Mouse (Mus musculus) frontal cortex, postnatal 36 days (tissue): ENCODE data around the gene Tmod1.

Experiments used
- DNase-seq, 2 experiments: peaks; one replicate each; pipeline ENCODE4 v3.0.0; 2022; ENCODE audit warnings: low spot score in 2 of 2

The Tmod1 gene

GRCm38 (mm10) chr4:46130221-46130620, 91.5 kb downstream of the Tmod1 start:
- peak in 1 of 2 experiments; percentile 36 for DNase-seq

GRCm38 (mm10) chr4:46131791-46132190, 93.1 kb downstream of the Tmod1 start:
- DNase-seq = no peak

GRCm38 (mm10) chr4:46137629-46138286, 99.0 kb downstream of the Tmod1 start:
- no peak for DNase-seq

GRCm38 (mm10) chr4:46138287-46139222, 99.8 kb downstream of the Tmod1 start, which contains the start of the genes Ncbp1 and Tstd2:
Gene Ncbp1, plus strand, starts transcription at chr4:46138613.
Gene Tstd2, minus strand, starts transcription at chr4:46138694.
- DNase-seq = peak; percentile 93

GRCm38 (mm10) chr4:46144323-46144722, 105.6 kb downstream of the Tmod1 start:
- DNase-seq = no peak

- DNase-seq = no peak
Measured at GRCm38 (mm10) chr4:46146881-46147280, 108.1 kb downstream of the Tmod1 start.

GRCm38 (mm10) chr4:46151903-46152544, 113.3 kb downstream of the Tmod1 start:
- no peak for DNase-seq

GRCm38 (mm10) chr4:46164027-46164426, 125.3 kb downstream of the Tmod1 start:
- DNase-seq = no peak
